Mouse (Mus musculus): Measurements from ENCODE around the gene Cnpy1. TPM values are rescaled to one million over a fixed set of nuclear protein-coding genes. Genes with fewer than 3 reads are reported as not detected.

The Cnpy1 gene
- 0.60 and 0.75 TPM in 2 replicates for polyA plus RNA-seq (2015; fragmentation: Nextera tagmentation; extraction: Ambion mirVana)

- H3K36me3 ChIP-seq (ENCODE audit: control insufficient read depth, insufficient read depth, low read length), result no peaks in the 10 kb centered on the region
- H3K27ac ChIP-seq (ENCODE audit: low read length), result no peak within 1 kb of the TSS
- no peak for ATAC-seq
- H3K4me1 ChIP-seq (ENCODE audit: control insufficient read depth, insufficient read depth, low read length), result no peaks in the 10 kb centered on the region
- H3K4me3 ChIP-seq (ENCODE audit: low read length), result no peak within 1 kb of the TSS
- H3K27me3 ChIP-seq (replicated peaks; ENCODE audit: control insufficient read depth, insufficient read depth, low read length), result no peaks in the 10 kb centered on the region
- 70% methylated on average over 11 of the region's 11 CpGs for WGBS
- H3K9ac ChIP-seq (ENCODE audit: low read depth, low read length), result no peak within 1 kb of the TSS
- H3K4me2 ChIP-seq (ENCODE audit: low read depth, low read length), result no peak within 1 kb of the TSS
- no peaks in the 10 kb centered on the region for H3K9me3 ChIP-seq (ENCODE audit: control insufficient read depth, low read length)
Measured at GRCm38 (mm10) chr5:28245574-28245973, at the start of gene Cnpy1. Cnpy1 (minus strand) TSS chr5:28245806.

DNA sequence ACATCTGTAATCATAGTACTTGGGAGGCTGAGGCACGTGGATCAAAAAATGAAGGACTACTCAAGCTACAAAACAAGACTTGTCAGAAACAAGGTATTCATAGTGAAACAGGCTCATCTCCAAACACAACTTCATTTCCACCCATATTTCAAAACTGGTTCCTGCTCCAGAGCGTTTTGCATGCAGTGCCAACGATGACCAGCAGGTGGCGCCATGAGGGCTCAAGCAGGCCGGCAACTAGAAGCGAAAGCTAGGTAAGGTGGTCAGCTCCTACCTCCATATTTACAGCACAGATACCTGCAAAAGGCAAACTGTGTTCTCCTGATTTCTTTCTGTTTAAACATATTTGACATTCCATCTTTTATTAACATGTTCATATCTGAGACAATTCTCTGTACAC, 48.4 kb upstream of the Cnpy1 start:
- H3K4me2 ChIP-seq (ENCODE audit: low read depth, low read length), result no peak overlapping the region
- 0 out of 2 replicates have a peak, but pooled peaks cover 4% of the 10 kb centered on the region for H3K4me1 ChIP-seq (ENCODE audit: control insufficient read depth, insufficient read depth, low read length)
- no peaks in the 10 kb centered on the region for H3K9me3 ChIP-seq (ENCODE audit: control insufficient read depth, low read length)
- no peak overlapping the region for H3K9ac ChIP-seq (ENCODE audit: low read depth, low read length)
- 10% methylated on average over 6 of the region's 6 CpGs for WGBS
- no peak for ATAC-seq
- H3K36me3 ChIP-seq (ENCODE audit: control insufficient read depth, insufficient read depth, low read length), result no peaks in the 10 kb centered on the region
- H3K27me3 ChIP-seq (replicated peaks; ENCODE audit: control insufficient read depth, insufficient read depth, low read length), result no peaks in the 10 kb centered on the region
- H3K27ac ChIP-seq (ENCODE audit: low read length), result no peak overlapping the region
- H3K4me3 ChIP-seq (ENCODE audit: low read length), result no peak overlapping the region

- H3K9ac ChIP-seq (ENCODE audit: low read depth, low read length), result no peak overlapping the region
- H3K27ac ChIP-seq (ENCODE audit: low read length), result no peak overlapping the region
- no peak overlapping the region for H3K4me3 ChIP-seq (ENCODE audit: low read length)
- no peaks in the 10 kb centered on the region for H3K27me3 ChIP-seq (replicated peaks; ENCODE audit: control insufficient read depth, insufficient read depth, low read length)
- H3K4me2 ChIP-seq (ENCODE audit: low read depth, low read length), result no peak overlapping the region
- no peaks in the 10 kb centered on the region for H3K36me3 ChIP-seq (ENCODE audit: control insufficient read depth, insufficient read depth, low read length)
- no peak for ATAC-seq
- 34% methylated on average over 3 of the region's 3 CpGs for WGBS
- H3K9me3 ChIP-seq (ENCODE audit: control insufficient read depth, low read length), result no peaks in the 10 kb centered on the region
- H3K4me1 ChIP-seq (ENCODE audit: control insufficient read depth, insufficient read depth, low read length), result 0 out of 2 replicates have a peak, but pooled peaks cover 4% of the 10 kb centered on the region
Measured at GRCm38 (mm10) chr5:28292281-28292680, 46.7 kb upstream of the Cnpy1 start.

DNA sequence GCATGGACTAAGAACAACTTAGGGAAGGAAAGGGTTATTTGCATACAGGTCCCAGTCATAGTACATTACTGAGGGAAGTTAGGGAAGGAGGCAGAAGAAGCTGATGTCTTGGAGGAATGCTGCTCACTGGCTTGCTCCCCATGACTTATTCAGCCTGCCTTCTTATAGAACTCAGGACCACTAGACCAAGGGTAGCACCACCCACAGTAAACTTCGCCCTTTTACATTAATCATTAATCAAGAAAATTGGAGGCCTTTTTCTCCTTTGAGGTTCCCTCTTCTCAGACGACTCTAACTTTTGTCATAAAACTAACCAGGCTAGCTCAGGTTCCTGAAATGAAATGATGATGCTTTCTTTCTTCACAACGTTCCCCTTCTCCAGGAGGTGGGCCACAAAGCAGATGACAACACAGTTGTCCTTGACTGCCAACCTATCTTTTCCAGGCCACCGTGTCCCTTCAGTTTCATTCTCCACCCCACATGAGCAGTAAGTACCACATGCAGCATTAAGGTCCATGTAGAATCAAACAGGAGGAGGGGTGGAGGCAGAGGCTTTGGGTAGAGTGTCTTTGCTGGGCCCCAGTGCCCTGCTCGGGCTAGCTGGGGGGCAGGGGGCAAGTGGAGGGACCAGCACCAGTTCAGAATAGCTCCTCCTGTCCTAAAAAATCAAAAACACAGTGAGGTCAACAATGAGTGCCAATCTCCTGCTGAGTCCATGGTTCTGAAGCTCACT, 45.7 kb upstream of the Cnpy1 start:
- Histone ChIP-seq H3K9me3 (ENCODE audit: control insufficient read depth, low read length) (no peaks in the 10 kb centered on the region), H3K27ac (ENCODE audit: low read length) (peak overlapping the region; percentile 47), H3K4me2 (ENCODE audit: low read depth, low read length) (peak overlapping the region; percentile 3; the same call in 1 of the 2 replicates), H3K36me3 (ENCODE audit: control insufficient read depth, insufficient read depth, low read length) (no peaks in the 10 kb centered on the region), H3K4me3 (ENCODE audit: low read length) (no peak overlapping the region), H3K9ac (ENCODE audit: low read depth, low read length) (no peak overlapping the region), H3K27me3 (replicated peaks; ENCODE audit: control insufficient read depth, insufficient read depth, low read length) (no peaks in the 10 kb centered on the region), H3K4me1 (ENCODE audit: control insufficient read depth, insufficient read depth, low read length) (0 out of 2 replicates have a peak, but pooled peaks cover 4% of the 10 kb centered on the region)
- WGBS, result 54% methylated on average over 5 of the region's 5 CpGs
- ATAC-seq, result peak; percentile 76

DNA sequence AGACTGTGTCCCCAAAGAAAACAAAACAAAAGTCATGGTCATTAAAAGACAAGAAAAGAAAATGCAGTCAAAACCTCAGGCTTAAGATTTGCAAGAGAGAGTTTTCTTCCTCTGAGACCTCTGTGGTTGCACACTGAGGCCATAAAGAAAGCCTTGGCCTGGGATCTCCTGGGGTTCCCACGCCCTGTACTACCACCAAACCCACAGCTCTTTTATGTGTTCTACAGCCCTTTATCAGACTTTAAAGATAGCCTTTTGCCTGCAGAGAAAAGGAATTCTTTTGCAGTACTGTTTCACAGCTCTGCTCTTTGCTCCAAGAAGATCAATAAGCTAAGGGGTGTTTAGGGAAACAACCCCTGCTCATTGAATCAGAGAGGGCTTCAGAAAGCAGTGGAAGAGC, 45.0 kb upstream of the Cnpy1 start:
- WGBS, result 56% methylated on average over 1 of the region's 1 CpGs
- Histone ChIP-seq H3K27ac (ENCODE audit: low read length) (peak overlapping the region; percentile 46), H3K4me2 (ENCODE audit: low read depth, low read length) (no peak overlapping the region), H3K27me3 (replicated peaks; ENCODE audit: control insufficient read depth, insufficient read depth, low read length) (no peaks in the 10 kb centered on the region), H3K36me3 (ENCODE audit: control insufficient read depth, insufficient read depth, low read length) (no peaks in the 10 kb centered on the region), H3K9me3 (ENCODE audit: control insufficient read depth, low read length) (no peaks in the 10 kb centered on the region), H3K9ac (ENCODE audit: low read depth, low read length) (no peak overlapping the region), H3K4me1 (ENCODE audit: control insufficient read depth, insufficient read depth, low read length) (0 out of 2 replicates have a peak, but pooled peaks cover 4% of the 10 kb centered on the region), H3K4me3 (ENCODE audit: low read length) (no peak overlapping the region)
- ATAC-seq, result peak; percentile 63

DNA sequence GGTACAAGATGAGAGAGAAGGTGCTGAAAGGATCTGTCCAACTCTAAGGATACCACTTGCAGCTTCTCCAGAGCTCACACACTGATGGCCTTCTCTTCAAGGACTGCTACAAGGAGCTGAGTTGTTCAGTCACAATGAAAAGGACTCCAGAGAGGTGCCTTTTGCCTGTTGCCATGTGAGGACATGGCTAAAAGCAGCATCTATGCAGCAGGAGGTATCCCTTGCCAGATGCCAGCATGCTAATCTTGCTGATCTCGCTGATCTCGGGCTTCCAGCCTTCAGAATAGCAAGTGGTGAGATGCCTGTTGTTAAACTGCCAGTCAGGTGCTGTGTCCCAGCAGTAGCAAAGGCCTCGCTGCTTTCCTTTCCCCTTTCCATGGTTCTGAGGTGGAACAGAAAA, 43.5 kb upstream of the Cnpy1 start:
- WGBS, result 43% methylated on average over 3 of the region's 3 CpGs
- no peaks in the 10 kb centered on the region for H3K36me3 ChIP-seq (ENCODE audit: control insufficient read depth, insufficient read depth, low read length)

GRCm38 (mm10) chr5:28277279-28277678, 31.7 kb upstream of the Cnpy1 start:
- H3K9me3 ChIP-seq (ENCODE audit: control insufficient read depth, low read length), result no peaks in the 10 kb centered on the region
- no peaks in the 10 kb centered on the region for H3K27me3 ChIP-seq (replicated peaks; ENCODE audit: control insufficient read depth, insufficient read depth, low read length)
- no peak overlapping the region for H3K4me3 ChIP-seq (ENCODE audit: low read length)
- no peak overlapping the region for H3K4me2 ChIP-seq (ENCODE audit: low read depth, low read length)
- ATAC-seq, result peak; percentile 68
- no peak overlapping the region for H3K27ac ChIP-seq (ENCODE audit: low read length)
- no peaks in the 10 kb centered on the region for H3K4me1 ChIP-seq (ENCODE audit: control insufficient read depth, insufficient read depth, low read length)
- WGBS, result 34% methylated on average over 2 of the region's 2 CpGs
- H3K36me3 ChIP-seq (ENCODE audit: control insufficient read depth, insufficient read depth, low read length), result no peaks in the 10 kb centered on the region
- no peak overlapping the region for H3K9ac ChIP-seq (ENCODE audit: low read depth, low read length)

More for the DNA sequence above, 43.5 kb upstream of the Cnpy1 start:
- ATAC-seq, result no peak
- 0 out of 2 replicates have a peak, but pooled peaks cover 4% of the 10 kb centered on the region for H3K4me1 ChIP-seq (ENCODE audit: control insufficient read depth, insufficient read depth, low read length)
- no peak overlapping the region for H3K9ac ChIP-seq (ENCODE audit: low read depth, low read length)
- H3K4me2 ChIP-seq (ENCODE audit: low read depth, low read length), result no peak overlapping the region
- no peaks in the 10 kb centered on the region for H3K27me3 ChIP-seq (replicated peaks; ENCODE audit: control insufficient read depth, insufficient read depth, low read length)
- no peaks in the 10 kb centered on the region for H3K9me3 ChIP-seq (ENCODE audit: control insufficient read depth, low read length)
- H3K4me3 ChIP-seq (ENCODE audit: low read length), result no peak overlapping the region
- no peak overlapping the region for H3K27ac ChIP-seq (ENCODE audit: low read length)

DNA sequence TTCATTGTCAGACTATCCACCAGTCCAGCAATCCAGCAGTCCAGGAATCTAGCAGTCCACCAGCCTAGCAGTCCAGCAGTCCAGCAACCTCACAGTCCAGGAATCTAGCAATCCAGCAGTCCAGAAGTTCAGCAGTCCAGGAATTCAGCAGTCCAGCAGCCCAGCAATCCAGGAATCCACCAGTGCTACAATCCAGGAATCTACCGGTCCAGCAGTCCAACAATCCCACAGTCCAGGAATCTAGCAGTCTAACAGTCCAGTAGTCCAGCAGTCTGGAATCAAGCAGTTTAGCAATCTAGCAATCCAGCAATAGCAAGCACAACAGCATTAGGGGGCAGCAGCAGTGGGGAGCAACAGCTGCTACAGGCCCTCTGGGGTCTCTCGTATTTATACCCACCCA, 27.2 kb upstream of the Cnpy1 start:
- no peaks in the 10 kb centered on the region for H3K4me1 ChIP-seq (ENCODE audit: control insufficient read depth, insufficient read depth, low read length)
- no peak overlapping the region for H3K4me2 ChIP-seq (ENCODE audit: low read depth, low read length)
- 72% methylated on average over 2 of the region's 2 CpGs for WGBS
- no peak overlapping the region for H3K4me3 ChIP-seq (ENCODE audit: low read length)
- no peaks in the 10 kb centered on the region for H3K9me3 ChIP-seq (ENCODE audit: control insufficient read depth, low read length)
- no peak overlapping the region for H3K9ac ChIP-seq (ENCODE audit: low read depth, low read length)
- H3K27ac ChIP-seq (ENCODE audit: low read length), result no peak overlapping the region
- H3K27me3 ChIP-seq (replicated peaks; ENCODE audit: control insufficient read depth, insufficient read depth, low read length), result no peaks in the 10 kb centered on the region
- no peaks in the 10 kb centered on the region for H3K36me3 ChIP-seq (ENCODE audit: control insufficient read depth, insufficient read depth, low read length)
- ATAC-seq, result no peak

DNA sequence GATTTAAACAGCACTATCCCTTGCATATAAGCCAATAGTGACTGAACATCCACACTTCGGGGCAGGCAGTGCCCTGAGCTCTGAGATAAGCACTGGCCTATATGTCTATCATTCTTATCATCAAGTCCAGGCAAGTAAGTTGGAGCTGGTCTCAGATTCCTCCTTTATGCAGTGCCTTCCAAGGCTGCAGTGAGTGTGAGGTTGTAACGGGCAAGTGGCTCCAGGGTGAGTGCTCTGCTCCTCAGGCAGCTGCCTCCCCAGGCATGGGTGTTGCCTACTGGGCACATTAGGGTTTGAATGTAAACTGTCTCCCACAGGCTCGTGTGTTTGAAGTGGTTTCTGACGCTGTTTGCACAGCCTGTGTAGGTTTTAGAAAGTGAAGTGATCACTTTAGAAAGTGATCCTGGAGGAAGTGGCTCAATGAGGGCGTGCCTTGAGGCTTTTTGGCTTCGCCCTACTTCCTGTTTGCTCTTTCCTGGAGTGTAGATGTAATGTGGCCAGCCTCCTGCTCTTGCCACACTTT, 23.9 kb upstream of the Cnpy1 start:
- Histone ChIP-seq H3K36me3 (ENCODE audit: control insufficient read depth, insufficient read depth, low read length) (no peaks in the 10 kb centered on the region), H3K27ac (ENCODE audit: low read length) (no peak overlapping the region), H3K27me3 (replicated peaks; ENCODE audit: control insufficient read depth, insufficient read depth, low read length) (no peaks in the 10 kb centered on the region), H3K9me3 (ENCODE audit: control insufficient read depth, low read length) (no peaks in the 10 kb centered on the region), H3K4me2 (ENCODE audit: low read depth, low read length) (no peak overlapping the region), H3K4me3 (ENCODE audit: low read length) (no peak overlapping the region), H3K4me1 (ENCODE audit: control insufficient read depth, insufficient read depth, low read length) (no peaks in the 10 kb centered on the region), H3K9ac (ENCODE audit: low read depth, low read length) (no peak overlapping the region)
- no peak for ATAC-seq
- WGBS, result 46% methylated on average over 6 of the region's 6 CpGs
